Mouse (Mus musculus): ENCODE measurements around the gene Ugt1a9.

Ugt1a9 gene

GRCm38 (mm10) chr1:88235894-88236415 lies 165.4 kb downstream of the Ugt1a9 start:
- DNase-seq (ENCODE audit: low spot score), result no peak

DNA sequence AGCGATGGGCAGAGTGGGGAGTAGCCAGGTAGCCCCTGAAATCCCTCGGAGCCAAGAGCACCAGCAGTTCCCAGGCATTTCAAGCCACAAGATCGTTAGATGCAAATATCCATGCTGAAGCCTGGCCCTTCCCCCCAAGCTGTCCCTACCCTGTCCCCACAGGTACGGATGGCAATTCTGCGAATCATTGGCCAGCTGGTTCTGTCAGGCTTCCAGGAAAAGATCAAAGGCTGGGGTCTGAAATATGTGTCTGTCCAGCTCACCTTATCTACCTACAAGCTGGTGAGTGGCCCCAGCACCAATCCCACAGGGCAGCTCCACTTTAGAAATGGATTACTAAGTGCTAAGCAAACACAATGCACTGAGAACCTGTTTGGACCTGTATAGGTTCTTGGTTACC lies 166.7 kb downstream of the Ugt1a9 start:
- DNase-seq (ENCODE audit: low spot score), result no peak

- no peak for DNase-seq (ENCODE audit: low spot score)
These were observed 168.2 kb downstream of the Ugt1a9 start for GRCm38 (mm10) chr1:88238771-88239170.

GRCm38 (mm10) chr1:88240072-88240471 lies 169.5 kb downstream of the Ugt1a9 start:
- no peak for DNase-seq (ENCODE audit: low spot score)

GRCm38 (mm10) chr1:88240579-88240978 lies 170.0 kb downstream of the Ugt1a9 start:
- DNase-seq (ENCODE audit: low spot score), result no peak

DNA sequence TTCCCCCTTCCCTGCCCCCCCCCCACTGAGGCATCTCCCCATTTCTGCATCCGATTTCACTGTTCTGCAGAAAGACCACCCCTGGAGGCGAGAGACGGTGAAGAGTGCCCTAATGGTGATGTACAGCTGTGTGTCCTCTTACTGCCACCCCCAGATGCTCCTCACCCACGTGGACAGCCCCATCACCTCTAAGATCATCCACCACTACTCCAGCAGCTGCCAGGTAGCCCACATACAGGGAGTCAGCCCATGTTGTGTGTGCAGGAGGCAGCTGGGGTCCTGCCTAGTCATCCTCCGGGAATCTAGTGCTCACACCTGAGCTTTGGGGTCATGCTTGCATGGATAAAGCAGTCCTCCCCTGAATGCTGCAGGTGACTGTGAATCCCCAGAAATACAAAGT lies 173.3 kb downstream of the Ugt1a9 start:
- DNase-seq (ENCODE audit: low spot score), result no peak

DNA sequence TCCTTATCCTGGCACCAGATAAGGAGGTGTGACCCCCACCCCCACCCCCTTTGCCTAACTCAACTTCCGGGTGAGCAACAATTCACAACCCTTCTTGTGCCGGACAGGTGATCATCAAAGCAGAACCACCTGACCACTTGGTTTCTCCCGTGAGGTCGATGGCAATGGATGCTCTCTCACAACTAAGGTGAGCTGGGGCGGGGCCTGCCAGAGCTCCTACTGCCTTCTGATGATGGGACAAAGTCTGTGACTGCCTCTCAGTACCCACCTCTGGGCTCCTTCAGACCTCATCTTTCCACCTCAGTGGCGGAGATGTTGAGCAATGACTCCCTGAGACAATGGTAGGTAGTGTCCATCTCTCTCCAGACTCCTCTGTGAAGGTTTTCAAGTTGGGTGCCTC lies 175.3 kb downstream of the Ugt1a9 start:
- no peak for DNase-seq (ENCODE audit: low spot score)

DNA sequence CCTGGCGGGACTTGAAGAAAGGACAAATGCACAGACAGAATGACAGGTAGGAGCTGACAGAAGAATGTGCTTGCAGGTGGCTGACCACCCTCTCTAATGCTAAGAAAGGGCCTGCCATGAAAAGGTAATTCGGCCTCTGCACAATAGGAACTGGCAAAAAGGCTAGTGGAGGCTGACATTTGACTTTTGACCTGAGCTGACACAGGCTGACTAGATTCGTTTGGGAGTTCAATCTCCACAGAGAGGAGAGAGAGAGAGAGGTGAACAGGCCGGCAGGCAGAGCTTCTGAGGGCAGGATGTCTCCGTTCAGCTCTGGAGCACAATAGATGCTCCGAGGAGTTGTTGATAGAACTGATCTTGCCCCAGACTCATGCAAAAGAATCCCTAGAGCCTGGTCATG lies 175.8 kb downstream of the Ugt1a9 start:
- no peak for DNase-seq (ENCODE audit: low spot score)

- no peak for DNase-seq (ENCODE audit: low spot score)
These were observed 177.1 kb downstream of the Ugt1a9 start for GRCm38 (mm10) chr1:88247660-88248059.

GRCm38 (mm10) chr1:88248658-88249057 lies 178.1 kb downstream of the Ugt1a9 start:
- DNase-seq (ENCODE audit: low spot score), result no peak

DNA sequence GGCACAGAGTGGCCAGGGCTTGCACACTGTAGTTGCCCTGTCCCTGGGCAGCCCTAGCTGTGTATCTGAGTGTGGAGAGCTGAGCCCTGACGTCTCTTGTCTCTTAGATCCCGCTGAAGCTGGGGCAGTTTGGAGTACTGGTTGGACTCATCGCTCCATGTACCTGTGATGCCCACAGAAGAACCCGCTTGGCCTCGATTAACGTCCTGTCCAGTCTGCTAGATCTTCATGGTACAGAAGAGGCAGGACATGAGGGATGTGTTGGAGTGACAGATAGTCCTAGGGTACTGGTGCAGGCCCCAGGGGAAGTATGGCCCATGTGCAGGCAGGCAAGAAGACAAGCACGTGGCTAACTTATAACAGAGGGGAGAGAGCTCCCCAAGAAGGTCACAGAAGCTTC lies 179.0 kb downstream of the Ugt1a9 start:
- no peak for DNase-seq (ENCODE audit: low spot score)

- no peak for DNase-seq (ENCODE audit: low spot score)
These were observed 179.4 kb downstream of the Ugt1a9 start for GRCm38 (mm10) chr1:88250023-88250422.

GRCm38 (mm10) chr1:88253106-88253505 lies 182.5 kb downstream of the Ugt1a9 start:
- no peak for DNase-seq (ENCODE audit: low spot score)

DNA sequence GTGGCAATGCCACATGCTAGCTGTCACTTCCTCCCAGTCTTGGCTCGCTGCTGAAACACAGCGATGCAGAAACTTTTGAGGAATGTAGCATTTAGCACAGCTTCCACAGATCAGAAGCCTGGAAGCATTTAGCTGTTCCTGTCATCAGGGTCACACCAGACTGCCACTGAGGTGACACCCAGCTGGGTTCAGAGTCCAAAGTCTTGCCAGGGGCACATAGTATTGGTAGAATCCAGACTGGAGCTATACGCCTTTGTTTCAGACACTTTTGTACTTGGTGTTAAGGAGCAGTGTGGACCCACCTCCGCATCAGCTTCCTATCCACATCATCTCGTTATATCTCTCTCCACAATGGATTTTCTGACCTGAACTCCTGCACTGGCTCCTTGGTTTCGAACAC lies 182.9 kb downstream of the Ugt1a9 start:
- DNase-seq (ENCODE audit: low spot score), result no peak

DNA sequence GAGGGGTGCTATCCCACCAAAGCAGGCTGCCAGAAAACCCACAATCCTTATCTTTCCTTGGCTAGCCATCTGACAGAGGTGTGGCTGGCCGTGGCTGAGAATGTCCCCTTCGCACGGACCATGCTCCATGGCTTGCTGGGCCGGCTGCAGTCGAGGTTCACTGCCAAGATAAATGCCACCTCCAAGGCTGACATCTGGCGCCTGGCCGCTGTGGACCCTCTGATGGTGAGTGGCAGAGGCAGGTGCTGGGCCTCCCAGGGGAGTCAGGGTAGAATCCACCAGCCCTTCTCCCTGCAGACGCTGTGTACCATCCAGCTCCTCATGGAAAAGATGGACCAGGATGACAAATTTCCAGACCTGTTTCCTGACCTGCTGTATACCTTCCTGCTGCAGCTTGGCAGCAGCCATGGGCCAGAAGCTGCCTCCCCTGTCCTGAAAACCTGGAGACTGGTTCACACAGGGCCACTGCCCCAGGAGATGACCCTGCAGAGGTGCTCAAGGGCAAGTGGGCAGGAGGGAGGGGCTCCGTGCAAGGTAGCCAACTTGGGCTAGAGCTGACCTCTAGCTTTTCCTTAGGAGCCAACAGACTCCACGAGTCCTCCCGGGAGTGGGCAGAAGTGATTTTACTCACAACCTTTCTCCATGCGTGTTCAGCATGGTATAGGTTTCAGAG lies 184.3 kb downstream of the Ugt1a9 start:
- DNase-seq (ENCODE audit: low spot score), result no peak

DNA sequence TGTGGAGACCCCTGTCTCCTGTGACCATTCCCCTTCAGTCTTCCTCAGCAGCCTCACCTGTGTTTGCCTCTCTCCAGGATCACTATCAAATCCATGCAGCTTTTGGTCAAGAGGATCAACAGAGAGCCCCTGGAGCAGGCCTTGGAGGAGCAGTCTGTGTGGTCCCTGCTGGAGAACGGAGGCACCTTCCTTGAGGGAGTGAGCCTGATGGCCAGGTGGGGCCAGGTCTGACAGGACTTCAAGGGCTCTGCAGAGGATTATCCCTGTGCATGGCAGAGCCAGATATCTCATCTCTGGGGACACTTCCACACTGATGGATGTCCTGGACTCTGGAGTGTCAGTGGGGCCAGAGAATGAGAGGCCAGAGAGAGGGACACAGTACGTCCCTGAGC lies 184.9 kb downstream of the Ugt1a9 start:
- DNase-seq (ENCODE audit: low spot score), result no peak

DNA sequence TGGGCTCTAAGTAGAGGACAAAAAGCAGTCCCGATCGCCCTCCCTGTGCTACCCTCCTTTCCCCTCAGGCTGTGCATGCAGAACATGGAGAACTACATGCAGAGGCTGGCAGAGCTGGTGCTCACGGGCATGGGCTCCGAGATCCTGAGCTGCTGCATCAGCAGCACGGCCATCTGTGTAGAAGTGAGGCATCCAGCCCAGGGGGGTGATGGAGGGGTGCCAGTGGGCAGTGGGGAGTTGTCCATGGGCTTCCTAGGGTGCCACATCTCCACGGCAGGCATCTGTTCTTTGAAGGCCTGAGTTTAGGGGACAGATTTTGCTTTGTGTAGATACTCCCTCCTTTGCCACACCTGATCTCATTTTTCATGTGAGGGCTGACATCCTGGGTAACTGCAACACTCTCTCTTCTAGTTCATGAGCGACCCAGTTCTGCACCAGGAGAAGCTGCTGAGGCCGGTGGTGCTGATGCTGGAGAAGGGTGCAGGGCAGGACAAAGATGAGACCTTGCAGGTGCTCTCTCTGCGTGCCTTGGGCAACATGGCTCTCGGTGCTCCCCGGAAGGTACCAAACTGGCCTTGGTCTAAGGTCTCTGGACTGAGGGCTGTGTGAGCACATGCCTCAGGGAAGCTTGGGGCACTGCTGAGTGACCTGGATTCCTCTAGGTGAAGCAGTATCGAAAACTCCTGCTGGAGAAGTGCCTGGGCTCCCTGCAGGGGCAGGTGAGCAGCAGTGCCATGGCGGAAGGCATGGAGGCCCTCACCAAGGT lies 185.6 kb downstream of the Ugt1a9 start:
- no peak for DNase-seq (ENCODE audit: low spot score)

- DNase-seq (ENCODE audit: low spot score), result no peak
These were observed 186.5 kb downstream of the Ugt1a9 start for GRCm38 (mm10) chr1:88256886-88257663.

DNA sequence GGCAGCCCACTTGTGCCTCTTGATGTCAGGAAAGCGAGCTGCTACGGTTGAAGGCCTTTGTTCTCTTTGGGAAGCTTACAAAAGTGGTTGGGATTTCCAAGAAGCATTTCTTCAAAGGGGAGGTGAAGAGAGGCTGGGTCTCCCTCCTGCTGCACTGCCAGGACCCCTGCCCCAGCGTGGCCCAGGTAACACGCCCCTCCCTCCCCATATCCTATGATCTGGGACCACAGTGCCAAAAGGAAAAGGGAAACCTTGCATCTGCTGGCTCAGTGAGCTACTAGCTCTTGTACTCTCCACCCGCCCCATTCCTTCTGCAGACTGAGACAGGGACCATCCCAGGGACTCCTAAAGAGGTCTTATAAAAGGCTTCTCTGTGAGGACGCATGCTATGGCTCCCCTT lies 187.1 kb downstream of the Ugt1a9 start:
- no peak for DNase-seq (ENCODE audit: low spot score)

GRCm38 (mm10) chr1:88258361-88258760 lies 187.8 kb downstream of the Ugt1a9 start:
- DNase-seq (ENCODE audit: low spot score), result no peak

GRCm38 (mm10) chr1:88258881-88259642 lies 188.5 kb downstream of the Ugt1a9 start:
- no peak for DNase-seq (ENCODE audit: low spot score)

GRCm38 (mm10) chr1:88259643-88260024 lies 189.0 kb downstream of the Ugt1a9 start:
- no peak for DNase-seq (ENCODE audit: low spot score)
